In genomic region chr15:91835319-91835718, GRCm38 (mm10) we compare ENCODE assay signal across 25 mouse cellular contexts. TPM values are rescaled to one million over a fixed set of nuclear protein-coding genes. Genes with fewer than 3 reads are reported as not detected.
A peak's percentile ranks its signal among the peaks of the same experiment; 100 is the strongest.
DNase-seq lines count a peak whose midpoint lies in the region; ATAC-seq and TF ChIP-seq lines count a peak whose summit lies in the region.
"Had no signal": no experiment of that assay in that cellular context is flagged by ENCODE, and none has a peak within 500 bp of the region (broad histone marks: within the 10 kb centered on the region; RNA-seq: fewer than 3 reads in every experiment).

No protein-coding gene starts in this region.

- no peak overlapping the region for H3K9ac ChIP-seq in lung, postnatal 0 days (replicated peaks; ENCODE audit: low read depth)
- no peak overlapping the region for H3K9ac ChIP-seq in stomach, postnatal 0 days (ENCODE audit: low read length)
- H3K9ac ChIP-seq: embryonic facial prominence, embryonic 13.5 days; embryonic facial prominence, embryonic 15.5 days; forebrain, embryonic 12.5 days had no signal

- no peak for TF ChIP-seq CTCF in lung, postnatal 0 days (IDR thresholded peaks at IDR 0.05)
- no peak for TF ChIP-seq CTCF in stomach, postnatal 0 days (IDR thresholded peaks at IDR 0.05; ENCODE audit: low read depth)

- H3K36me3 ChIP-seq in lung, postnatal 0 days (ENCODE audit: insufficient read depth, low read length), result no peaks in the 10 kb centered on the region
- no peaks in the 10 kb centered on the region for H3K36me3 ChIP-seq in stomach, postnatal 0 days (ENCODE audit: control insufficient read depth, insufficient read depth, low read length)
- H3K36me3 ChIP-seq: embryonic facial prominence, embryonic 13.5 days; embryonic facial prominence, embryonic 15.5 days; forebrain, embryonic 10.5 days; forebrain, embryonic 12.5 days had no signal

- peak; percentile 99 for TF ChIP-seq EP300 in lung, postnatal 0 days (IDR thresholded peaks at IDR 0.05)
- TF ChIP-seq EP300 in stomach, postnatal 0 days (optimal IDR thresholded peaks at IDR 0.05), result no peak

- peak; percentile 89 for ATAC-seq in lung, postnatal 0 days
- ATAC-seq in stomach, postnatal 0 days (ENCODE audit: low FRiP score, low TSS enrichment), result no peak
- ATAC-seq: forebrain, embryonic 14.5 days; forebrain, embryonic 16.5 days had no signal

- peak; percentile 64 for DNase-seq in lung, postnatal 0 days (ENCODE audit: low spot score)
- DNase-seq in lung, postnatal 10 days, result no peak
- peak; percentile 27 for DNase-seq in lung, postnatal 36 days
- DNase-seq in lung, postnatal 14 days, result no peak
- DNase-seq in brain, adult 2 months (ENCODE audit: low read depth, low spot score), result peak; percentile 39
- peak; percentile 6 for DNase-seq in telencephalon, adult 2 months (ENCODE audit: low read depth, low spot score)
- DNase-seq in stomach, postnatal 0 days (ENCODE audit: low spot score), result no peak
- DNase-seq: adrenal gland, adult 2 months; adrenal gland, postnatal 10 days; adrenal gland, postnatal 25 days; cerebellum, adult 11-12 months; cerebellum, adult 2 months; cerebellum, adult 9-10 months; cerebellum, postnatal 10 days; cerebellum, postnatal 25 days; embryo, embryonic 11 days had no signal

- no peak overlapping the region for H3K4me2 ChIP-seq in lung, postnatal 0 days (replicated peaks; ENCODE audit: low read depth, low read length)
- no peak overlapping the region for H3K4me2 ChIP-seq in stomach, postnatal 0 days (replicated peaks; ENCODE audit: low read depth)
- H3K4me2 ChIP-seq: embryonic facial prominence, embryonic 13.5 days; embryonic facial prominence, embryonic 15.5 days; forebrain, embryonic 12.5 days had no signal

- no peak overlapping the region for H3K4me3 ChIP-seq in lung, postnatal 0 days (ENCODE audit: low read depth, low read length)
- H3K4me3 ChIP-seq in stomach, postnatal 0 days (ENCODE audit: low read depth, low read length), result no peak overlapping the region
- H3K4me3 ChIP-seq: embryonic facial prominence, embryonic 13.5 days; embryonic facial prominence, embryonic 15.5 days; erythroblast, embryonic 14.5 days; forebrain, embryonic 10.5 days; forebrain, embryonic 12.5 days had no signal

- no peaks in the 10 kb centered on the region for H3K27me3 ChIP-seq in lung, postnatal 0 days (replicated peaks; ENCODE audit: insufficient read depth, low read length)
- no peaks in the 10 kb centered on the region for H3K27me3 ChIP-seq in stomach, postnatal 0 days (ENCODE audit: control insufficient read depth, insufficient read depth, low read length)
- H3K27me3 ChIP-seq: embryonic facial prominence, embryonic 13.5 days; embryonic facial prominence, embryonic 15.5 days; forebrain, embryonic 12.5 days had no signal

- WGBS in lung, postnatal 0 days, result 59% methylated on average over 6 of the region's 6 CpGs
- WGBS in stomach, postnatal 0 days, result 61% methylated on average over 6 of the region's 6 CpGs

- H3K27ac ChIP-seq in lung, postnatal 0 days (ENCODE audit: low read length), result no peak overlapping the region
- H3K27ac ChIP-seq in stomach, postnatal 0 days (replicated peaks), result no peak overlapping the region
- H3K27ac ChIP-seq: embryonic facial prominence, embryonic 13.5 days; embryonic facial prominence, embryonic 15.5 days; forebrain, embryonic 10.5 days; forebrain, embryonic 12.5 days had no signal

- H3K4me1 ChIP-seq in lung, postnatal 0 days (ENCODE audit: insufficient read depth, low read depth, low read length), result no peaks in the 10 kb centered on the region
- H3K4me1 ChIP-seq in stomach, postnatal 0 days (replicated peaks; ENCODE audit: control insufficient read depth, insufficient read depth), result no peaks in the 10 kb centered on the region
- H3K4me1 ChIP-seq: embryonic facial prominence, embryonic 13.5 days; embryonic facial prominence, embryonic 15.5 days; forebrain, embryonic 10.5 days; forebrain, embryonic 12.5 days had no signal

- no peaks in the 10 kb centered on the region for H3K9me3 ChIP-seq in lung, postnatal 0 days (ENCODE audit: low read length)
- H3K9me3 ChIP-seq in stomach, postnatal 0 days (ENCODE audit: control insufficient read depth, low read length), result no peaks in the 10 kb centered on the region
- H3K9me3 ChIP-seq: embryonic facial prominence, embryonic 13.5 days; embryonic facial prominence, embryonic 15.5 days; forebrain, embryonic 10.5 days; forebrain, embryonic 12.5 days had no signal

RNA-seq across cellular contexts. Expression of gene Smgc, which starts 2.7 kb away (rescaled TPM):
- polyA plus RNA-seq in lung, postnatal 0 days (2015; fragmentation: Nextera tagmentation; extraction: Ambion mirVana), result not detected in 2 replicates
- not detected in 2 replicates for polyA plus RNA-seq in stomach, postnatal 0 days (2015; fragmentation: Nextera tagmentation; extraction: Ambion mirVana)
- polyA plus RNA-seq: adrenal gland, adult 2 months; C2C12; cerebellum, adult 2 months; embryonic facial prominence, embryonic 11.5 days; embryonic facial prominence, embryonic 13.5 days; embryonic facial prominence, embryonic 15.5 days; erythroblast, embryonic 14.5 days; forebrain, embryonic 10.5 days; forebrain, embryonic 12.5 days; forebrain, embryonic 14.5 days; forebrain, embryonic 16.5 days had no signal

Comparison
In these comparisons a context has a peak if more than half of its experiments do, and no peak if none do; other contexts are left out.
1. DNase-seq: peak in lung, postnatal 0 days (single experiment), lung, postnatal 36 days (single experiment), brain, adult 2 months (single experiment) and telencephalon, adult 2 months (single experiment); none in lung, postnatal 10 days (single experiment), lung, postnatal 14 days (single experiment) and stomach, postnatal 0 days (single experiment).